Mouse (Mus musculus) bone marrow macrophage, adult 2 months (primary cell): ENCODE measurements around the gene Rufy1. TPM values are rescaled to one million over a fixed set of nuclear protein-coding genes. Genes with fewer than 3 reads are reported as not detected.

Source experiments
- H3K27ac ChIP-seq: 2 replicates; pipeline ENCODE4 v1.5.1; 2012; ENCODE audit warnings: low read depth, low read length; ENCODE audit not compliant: insufficient read depth
- H3K4me1 ChIP-seq: 2 replicates; pipeline ENCODE4 v1.6.1; 2012; ENCODE audit warnings: low read length; ENCODE audit not compliant: control insufficient read depth, insufficient read depth
- H3K4me3 ChIP-seq: 2 replicates; pipeline ENCODE4 v1.5.1; 2012; ENCODE audit warnings: mild to moderate bottlenecking, low read length, moderate library complexity; ENCODE audit not compliant: insufficient read depth
- CTCF ChIP-seq: IDR thresholded peaks from 2 replicates; pipeline ENCODE4 v1.5.1; 2012; ENCODE audit warnings: low read depth, mild to moderate bottlenecking, low read length, moderate library complexity
- POLR2A ChIP-seq: IDR thresholded peaks from 2 replicates; pipeline ENCODE4 v1.6.1; 2012; ENCODE audit warnings: mild to moderate bottlenecking, low read depth, low read length, borderline replicate concordance
- polyA plus RNA-seq: library from polyadenylated mRNA; stranded (reverse); fragments of >200 nt; gene quantifications from 2 replicates; pipeline ENCODE4 v1.2.4, GENCODE M21; 2012; ENCODE audit not compliant: missing spikeins, insufficient read depth, insufficient read length

The Rufy1 gene
- polyA plus RNA-seq, 1 experiment: 38.7 TPM

GRCm38 (mm10) chr11:50431134-50432068 is 476 bp upstream of the Rufy1 start:
- no peak for TF ChIP-seq CTCF
- no peak for TF ChIP-seq POLR2A
- Histone ChIP-seq H3K4me3 (peak overlapping the region; percentile 84), H3K27ac (peak overlapping the region; percentile 90), H3K4me1 (peaks cover 13% of the 10 kb centered on the region)

- TF ChIP-seq CTCF (no peak), POLR2A (no peak)
- Histone ChIP-seq H3K27ac (no peak overlapping the region), H3K4me1 (peaks cover 5% of the 10 kb centered on the region), H3K4me3 (no peak overlapping the region)
These were observed 4.9 kb downstream of the Rufy1 start for GRCm38 (mm10) chr11:50426056-50426455.

- Histone ChIP-seq H3K4me3 (no peak overlapping the region), H3K27ac (no peak overlapping the region), H3K4me1 (peaks cover 13% of the 10 kb centered on the region)
- no peak for TF ChIP-seq POLR2A
- no peak for TF ChIP-seq CTCF
These were observed 8.8 kb downstream of the Rufy1 start for GRCm38 (mm10) chr11:50421934-50422780.

- no peak overlapping the region for H3K4me3 ChIP-seq
- TF ChIP-seq POLR2A: no peak
- no peak for TF ChIP-seq CTCF
- peaks cover 16% of the 10 kb centered on the region for H3K4me1 ChIP-seq
- H3K27ac ChIP-seq: no peak overlapping the region
These were observed 9.5 kb downstream of the Rufy1 start for GRCm38 (mm10) chr11:50421461-50421860.

GRCm38 (mm10) chr11:50417856-50418255 is 13.1 kb downstream of the Rufy1 start:
- H3K4me3 ChIP-seq: no peak overlapping the region
- peak overlapping the region; percentile 19 for H3K27ac ChIP-seq
- no peak for TF ChIP-seq POLR2A
- TF ChIP-seq CTCF: no peak
- H3K4me1 ChIP-seq: peaks cover 22% of the 10 kb centered on the region

- Histone ChIP-seq H3K27ac (peak overlapping the region; percentile 48), H3K4me1 (peaks cover 20% of the 10 kb centered on the region), H3K4me3 (no peak overlapping the region)
- TF ChIP-seq CTCF (0 out of 2 replicates have a peak, but pooled peaks have one; percentile 15), POLR2A (no peak)
These were observed 15.2 kb downstream of the Rufy1 start for GRCm38 (mm10) chr11:50415563-50416241.

- Histone ChIP-seq H3K4me1 (peaks cover 8% of the 10 kb centered on the region; the same call in 1 of the 2 replicates), H3K4me3 (no peak overlapping the region), H3K27ac (no peak overlapping the region)
- TF ChIP-seq CTCF (no peak), POLR2A (no peak)
These were observed 23.7 kb downstream of the Rufy1 start for GRCm38 (mm10) chr11:50407235-50407634.

- Histone ChIP-seq H3K4me3 (no peak overlapping the region), H3K4me1 (no peaks in the 10 kb centered on the region), H3K27ac (no peak overlapping the region)
- TF ChIP-seq POLR2A: no peak
- TF ChIP-seq CTCF: no peak
These were observed 27.4 kb downstream of the Rufy1 start for GRCm38 (mm10) chr11:50403367-50404014.

GRCm38 (mm10) chr11:50402481-50402880 is 28.4 kb downstream of the Rufy1 start:
- Histone ChIP-seq H3K4me1 (no peaks in the 10 kb centered on the region), H3K27ac (no peak overlapping the region), H3K4me3 (no peak overlapping the region)
- TF ChIP-seq POLR2A: no peak
